Mouse (Mus musculus) liver (tissue): ENCODE results near the gene Ak4.
"Not testable (repeated sequence)": the region's sequence is repeated elsewhere in the genome, so short reads cannot be mapped to it uniquely, and the experiment has no call there.

Source experiments
- DNase-seq: peaks from one replicate; pipeline ENCODE4 v3.0.0-alpha.2; 2020; ENCODE audit warnings: mixed read lengths

The Ak4 gene

GRCm38 (mm10) chr4:101419151-101419910 is at the start of gene Ak4:
Ak4 (plus strand) TSS chr4:101419277.
- DNase-seq, result peak; percentile 74

DNA sequence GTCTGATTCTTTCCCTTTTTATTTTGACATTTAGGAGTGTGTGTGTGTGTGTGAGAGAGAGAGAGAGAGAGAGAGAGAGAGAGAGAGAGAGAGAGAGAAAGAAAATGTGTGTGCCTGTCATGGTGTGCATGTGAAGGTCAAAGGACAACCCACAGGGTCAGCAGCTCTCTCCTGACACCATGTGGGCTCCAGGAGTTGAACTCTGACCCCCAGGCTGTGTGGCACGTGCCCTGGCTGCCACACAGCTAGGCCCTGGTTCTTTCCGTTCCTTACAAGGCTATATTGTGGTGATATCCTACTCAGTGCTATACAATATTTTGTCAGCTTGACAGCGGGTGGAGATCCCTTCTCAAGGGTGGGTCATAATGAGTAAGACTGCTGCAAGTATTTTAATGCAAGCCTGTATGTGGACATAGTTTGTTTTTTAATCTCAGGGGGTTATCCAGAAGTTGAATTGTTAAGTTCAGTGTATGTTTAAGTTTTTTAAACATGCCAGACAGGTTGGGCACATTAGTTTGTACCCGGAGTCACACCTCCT is 49.3 kb upstream of the Ak4 start:
- DNase-seq, result peak; percentile 30

DNA sequence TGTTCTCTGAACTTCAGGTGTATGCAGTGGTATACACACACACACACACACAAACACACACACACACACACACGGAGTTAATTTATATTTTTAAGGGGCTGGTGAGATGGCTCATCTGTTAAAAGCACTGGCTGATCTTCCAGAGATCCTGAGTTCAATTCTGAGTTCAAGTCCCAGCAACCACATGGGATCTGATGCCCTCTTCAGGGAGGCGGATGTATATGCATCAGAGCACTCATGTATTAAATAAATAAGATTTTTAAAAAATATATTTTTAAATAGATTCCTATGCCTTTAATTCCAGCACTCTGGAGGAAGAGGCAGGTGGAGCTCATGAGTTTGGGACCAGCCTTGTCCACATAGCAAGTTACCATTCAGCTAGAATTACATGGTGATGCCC is 46.8 kb upstream of the Ak4 start:
- DNase-seq, result no peak

GRCm38 (mm10) chr4:101372751-101373150 is 46.3 kb upstream of the Ak4 start:
- no peak for DNase-seq

- no peak for DNase-seq
Measured at GRCm38 (mm10) chr4:101374104-101374503, 45.0 kb upstream of the Ak4 start.

DNA sequence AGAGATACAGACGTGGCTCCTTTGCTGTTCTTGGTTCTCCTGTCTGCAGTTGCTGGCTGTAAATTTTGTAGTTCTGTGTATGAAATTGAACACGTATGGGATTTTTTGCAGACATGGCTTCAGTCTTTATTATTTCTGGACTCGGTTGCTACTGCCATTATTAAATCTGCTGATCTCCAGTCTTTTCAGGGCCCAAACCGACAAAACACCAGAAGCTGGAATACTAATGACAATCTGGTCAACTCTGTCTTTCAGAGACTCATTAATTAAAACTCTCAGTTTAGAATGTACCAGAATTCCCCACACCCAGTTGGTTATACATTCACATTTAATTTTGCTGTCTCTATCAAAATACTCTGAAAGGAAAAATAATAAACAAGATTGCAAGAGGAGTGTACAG is 42.2 kb upstream of the Ak4 start:
- DNase-seq, result no peak

DNA sequence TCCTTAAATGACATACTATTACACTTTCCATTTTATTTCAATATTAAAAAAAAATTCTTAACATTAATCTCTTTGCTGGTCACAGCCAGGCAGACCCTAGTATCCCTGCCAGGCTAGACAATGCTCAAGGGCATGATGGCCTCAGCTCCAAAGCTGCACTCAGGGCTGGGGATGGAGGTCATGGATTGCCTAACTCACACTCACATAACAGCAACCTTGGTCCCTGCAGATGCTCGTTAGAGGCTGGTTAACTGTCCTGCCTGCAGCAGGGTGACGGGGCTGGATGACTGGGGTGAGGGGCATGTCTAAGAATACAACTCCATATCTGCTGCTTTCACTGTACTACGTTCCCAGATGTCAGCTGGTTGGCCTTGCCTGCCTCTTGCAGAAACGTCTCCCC is 40.8 kb upstream of the Ak4 start:
- DNase-seq, result no peak

DNA sequence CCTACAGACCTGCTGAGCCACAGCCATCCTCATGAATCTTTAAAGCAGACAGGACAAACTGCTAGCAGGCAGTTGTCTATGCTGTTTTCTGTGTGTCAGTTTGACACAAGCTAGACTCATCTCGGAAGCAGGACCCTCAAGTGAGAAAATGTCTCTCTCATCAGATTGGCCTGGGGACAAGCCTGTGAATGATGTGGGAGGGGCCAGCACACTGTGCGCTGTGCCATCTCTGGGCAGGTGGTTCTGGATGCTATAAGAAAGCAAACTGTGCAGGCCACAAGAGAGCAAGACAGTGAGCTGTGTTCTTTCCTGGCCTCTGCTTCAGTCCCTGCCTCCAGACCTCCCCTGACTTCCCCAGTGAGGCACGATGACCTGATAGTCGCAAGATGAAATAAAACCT is 40.3 kb upstream of the Ak4 start:
- DNase-seq, result no peak

DNA sequence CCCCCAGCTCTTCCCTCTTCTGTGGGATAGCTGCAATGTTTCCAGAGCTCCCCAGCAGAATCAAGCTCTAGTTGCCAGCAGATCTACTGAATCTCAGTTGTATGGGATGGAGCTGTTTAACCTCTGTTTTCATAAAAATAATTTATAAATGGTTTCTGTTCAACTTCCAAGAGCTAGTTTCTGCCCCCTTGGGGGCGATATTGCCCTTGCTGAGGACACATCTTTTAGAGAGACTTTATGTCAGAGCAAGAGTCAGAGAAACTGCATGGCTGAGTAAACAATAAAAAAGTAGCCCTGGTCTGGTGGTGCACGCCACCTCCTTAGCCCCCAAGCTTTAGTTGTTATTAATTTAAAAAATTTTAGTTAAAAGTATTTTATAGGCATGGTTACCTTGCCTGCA is 34.1 kb upstream of the Ak4 start:
- DNase-seq, result no peak

GRCm38 (mm10) chr4:101388246-101388645 is 30.8 kb upstream of the Ak4 start:
- no peak for DNase-seq

- not testable (repeated sequence) for DNase-seq
Measured at GRCm38 (mm10) chr4:101388656-101389055, 30.4 kb upstream of the Ak4 start.

DNA sequence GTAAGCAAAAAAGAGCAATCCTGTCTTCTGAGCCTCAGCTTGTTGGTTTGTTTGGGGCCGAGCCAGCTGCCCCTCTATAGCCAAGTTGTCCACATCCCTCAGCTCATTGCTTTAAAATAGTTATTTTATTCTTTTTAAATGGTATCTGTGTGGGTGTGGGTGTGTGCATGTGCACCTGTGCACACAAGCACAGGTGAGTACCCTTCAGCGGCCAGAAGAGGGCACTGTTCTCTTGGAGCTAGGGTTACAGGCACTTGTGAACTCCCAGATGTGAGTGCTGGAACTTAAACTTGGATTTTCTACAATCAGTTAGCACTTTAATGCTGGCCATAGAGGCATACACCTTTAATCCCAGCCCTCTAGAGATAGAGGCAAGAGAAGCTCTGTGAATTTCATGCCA is 26.8 kb upstream of the Ak4 start:
- DNase-seq, result peak; percentile 47

GRCm38 (mm10) chr4:101393292-101393711 is 25.8 kb upstream of the Ak4 start:
- peak; percentile 45 for DNase-seq

GRCm38 (mm10) chr4:101395021-101395533 is 24.0 kb upstream of the Ak4 start:
- DNase-seq, result no peak

DNA sequence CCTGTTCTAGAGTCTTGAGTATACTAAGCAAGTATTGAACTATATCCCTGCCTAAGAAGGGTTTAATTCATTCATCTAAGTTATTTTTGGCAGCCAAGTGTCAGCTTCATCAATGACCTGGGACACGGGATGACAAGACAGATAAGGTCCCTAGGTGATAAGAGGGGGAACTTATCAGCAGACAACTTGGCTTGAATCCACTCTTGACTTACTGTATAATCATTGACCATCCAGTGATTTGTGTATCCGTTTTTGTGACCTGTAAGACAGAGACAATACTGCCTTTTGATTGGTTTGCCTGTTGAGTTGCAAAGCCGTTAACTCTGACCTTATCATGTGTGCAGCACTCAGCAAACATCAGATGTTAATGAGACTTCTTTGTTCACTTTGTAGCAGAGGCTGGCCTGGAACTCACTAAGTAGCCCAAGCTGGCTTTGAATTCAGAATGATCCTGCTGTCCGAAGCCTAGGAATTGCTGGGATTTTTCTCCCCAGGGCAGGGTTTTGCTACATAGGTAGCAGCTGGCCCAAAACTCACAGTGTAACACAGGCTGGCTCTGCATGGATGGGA is 19.0 kb upstream of the Ak4 start:
- no peak for DNase-seq

GRCm38 (mm10) chr4:101401945-101402344 is 17.1 kb upstream of the Ak4 start:
- DNase-seq, result no peak

GRCm38 (mm10) chr4:101404863-101405262 is 14.2 kb upstream of the Ak4 start:
- no peak for DNase-seq

DNA sequence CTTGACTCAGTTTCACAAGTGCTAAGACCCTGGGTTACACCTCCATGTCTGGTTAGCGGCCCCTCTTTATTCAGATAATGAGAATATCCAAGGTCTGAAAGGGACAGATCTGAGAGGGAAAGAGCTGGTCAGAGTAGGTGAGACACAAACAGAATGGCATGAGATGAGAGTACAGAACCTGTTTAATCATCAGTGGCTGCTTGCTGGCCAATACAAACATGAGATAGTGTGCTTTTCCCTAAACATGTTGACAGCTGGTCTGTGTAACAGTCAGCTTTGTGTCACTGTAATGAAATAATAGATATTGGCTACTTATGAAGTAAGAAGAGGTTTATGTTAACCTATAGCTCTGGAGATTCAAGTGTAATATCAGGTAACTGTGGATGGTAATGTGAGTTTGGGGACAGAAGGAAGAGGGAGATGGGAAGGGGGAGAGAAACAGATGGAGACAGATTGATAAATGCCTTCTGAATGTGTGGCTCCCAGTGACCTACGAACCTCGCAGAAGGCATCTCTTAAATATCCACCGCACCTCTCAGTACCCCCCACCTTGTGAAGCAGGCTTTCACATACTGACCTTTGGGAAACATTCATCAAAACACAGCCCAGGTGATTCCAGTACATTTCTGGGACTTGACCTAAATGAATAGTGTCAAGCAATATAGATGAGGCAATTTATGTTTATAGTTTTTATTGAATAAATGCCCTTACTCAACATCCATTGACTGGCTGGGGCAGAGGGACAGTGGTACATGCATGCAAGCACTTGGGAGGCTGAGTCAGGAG is 12.5 kb upstream of the Ak4 start:
- no peak for DNase-seq

GRCm38 (mm10) chr4:101416966-101417365 is 2.1 kb upstream of the Ak4 start:
- no peak for DNase-seq

- DNase-seq, result no peak
Measured at GRCm38 (mm10) chr4:101419911-101420880, 1.1 kb downstream of the Ak4 start.

- no peak for DNase-seq
Measured at GRCm38 (mm10) chr4:101422996-101423395, 3.9 kb downstream of the Ak4 start.

DNA sequence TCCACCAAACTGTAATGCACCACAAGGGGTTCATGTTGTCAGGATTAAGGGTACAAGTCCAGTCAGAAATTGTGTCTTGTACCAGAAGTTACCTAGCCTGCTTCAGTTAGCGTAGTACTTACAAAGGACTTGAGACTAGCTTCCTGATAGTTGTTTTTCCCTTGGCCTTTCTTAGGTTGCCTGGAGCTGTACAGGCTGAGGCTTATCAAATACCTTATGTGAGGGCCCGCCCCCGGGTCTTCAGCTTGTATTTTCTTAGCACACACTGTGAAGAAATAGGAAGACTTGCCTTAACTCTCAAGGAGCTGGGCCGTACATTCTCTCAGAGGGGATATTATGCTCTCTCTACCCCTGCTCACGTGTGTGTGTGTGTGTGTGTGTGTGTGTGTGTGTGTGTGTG is 4.5 kb downstream of the Ak4 start:
- DNase-seq, result no peak
